Mouse (Mus musculus) heart, postnatal 0 days (tissue): ENCODE data around the gene Gm10118.

Source experiments
- CTCF ChIP-seq: IDR thresholded peaks from 2 replicates; pipeline ENCODE4 v1.5.1; 2016; ENCODE audit warnings: antibody characterized with exemption, control low read depth, low read depth
- EP300 ChIP-seq: IDR thresholded peaks from 2 replicates; pipeline ENCODE4 v1.6.1; 2016; ENCODE audit warnings: antibody characterized with exemption, low read depth

- TF ChIP-seq CTCF = no peak
- no peak for TF ChIP-seq EP300
Measured at GRCm38 (mm10) chr10:63972300-63972699, 45.1 kb upstream of the Gm10118 start.
